Mouse (Mus musculus): ENCODE measurements around the gene Gm10073.
"Not testable (repeated sequence)": the region's sequence is repeated elsewhere in the genome, so short reads cannot be mapped to it uniquely, and the experiment has no call there.

Gene Gm10073

DNA sequence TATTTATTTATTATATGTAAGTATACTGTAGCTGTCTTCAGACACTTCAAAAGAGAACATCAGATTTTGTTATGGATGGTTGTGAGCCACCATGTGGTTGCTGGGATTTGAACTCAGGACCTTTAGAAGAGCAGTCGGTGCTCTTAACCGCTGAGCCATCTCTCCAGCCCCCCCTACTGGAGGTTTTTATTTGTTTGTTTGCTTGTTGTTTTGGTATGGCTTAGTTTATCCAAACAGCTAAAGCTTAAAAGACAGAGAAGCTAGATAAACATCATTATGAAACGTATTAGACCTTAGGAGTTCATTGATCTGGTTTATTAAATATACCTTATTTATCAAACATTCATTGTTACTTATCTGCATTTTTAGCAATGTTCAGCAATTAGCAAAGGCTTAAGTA, 22.4 kb upstream of the Gm10073 start:
- not testable (repeated sequence) for DNase-seq

GRCm38 (mm10) chr8:106592458-106592857, 19.2 kb upstream of the Gm10073 start:
- DNase-seq, result no peak

DNA sequence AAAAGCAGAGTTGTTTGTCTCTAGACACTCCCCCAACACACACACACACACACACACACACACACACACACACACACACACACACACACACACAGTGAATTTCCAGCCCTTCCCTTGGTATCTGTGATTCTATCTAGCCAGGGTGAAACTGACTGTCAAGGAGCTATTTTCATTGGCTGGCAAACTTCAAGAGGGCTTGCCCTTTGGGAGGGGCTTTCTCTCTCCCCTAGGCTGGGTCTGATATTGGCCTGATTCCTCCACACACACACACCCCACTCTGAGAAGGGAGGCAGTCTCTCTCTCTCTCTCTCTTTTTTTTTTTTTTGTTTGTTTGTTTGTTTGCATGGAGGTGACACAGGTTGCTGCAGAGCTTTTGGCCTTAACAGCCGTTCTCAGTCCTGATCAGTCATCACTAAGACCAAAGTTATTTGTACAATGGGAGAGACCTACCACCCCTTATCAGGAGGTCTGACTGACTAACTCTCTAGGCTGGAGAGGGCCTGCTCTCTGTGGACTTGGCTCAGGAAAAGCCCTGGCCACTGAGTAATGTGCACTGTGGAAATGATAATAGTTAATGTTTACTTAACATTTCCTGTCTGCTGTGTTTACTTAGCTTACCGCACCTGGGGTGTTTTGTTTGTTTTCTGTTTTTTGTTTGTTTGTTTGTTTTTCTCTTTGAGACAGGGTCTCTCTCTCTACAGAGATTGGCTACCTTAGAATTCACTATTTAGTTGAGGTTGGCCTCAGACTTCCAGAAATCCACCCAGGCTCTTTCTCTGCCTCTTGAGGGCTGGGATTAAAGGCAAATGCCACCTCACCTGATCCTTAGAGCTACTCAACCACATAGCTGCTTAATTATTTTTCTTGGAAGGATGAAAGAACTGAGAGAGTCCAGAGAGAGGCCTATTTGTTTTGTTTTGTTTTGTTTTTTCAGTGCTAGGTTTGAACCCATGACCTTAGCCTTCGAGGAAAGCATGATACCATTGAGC, 15.5 kb upstream of the Gm10073 start:
- DNase-seq, result no peak

GRCm38 (mm10) chr8:106586896-106587295, 13.6 kb upstream of the Gm10073 start:
- no peak for DNase-seq

- no peak for DNase-seq
Observed at GRCm38 (mm10) chr8:106585671-106586037, 12.4 kb upstream of the Gm10073 start.

- no peak for DNase-seq
Observed at GRCm38 (mm10) chr8:106584942-106585670, 11.8 kb upstream of the Gm10073 start.

DNA sequence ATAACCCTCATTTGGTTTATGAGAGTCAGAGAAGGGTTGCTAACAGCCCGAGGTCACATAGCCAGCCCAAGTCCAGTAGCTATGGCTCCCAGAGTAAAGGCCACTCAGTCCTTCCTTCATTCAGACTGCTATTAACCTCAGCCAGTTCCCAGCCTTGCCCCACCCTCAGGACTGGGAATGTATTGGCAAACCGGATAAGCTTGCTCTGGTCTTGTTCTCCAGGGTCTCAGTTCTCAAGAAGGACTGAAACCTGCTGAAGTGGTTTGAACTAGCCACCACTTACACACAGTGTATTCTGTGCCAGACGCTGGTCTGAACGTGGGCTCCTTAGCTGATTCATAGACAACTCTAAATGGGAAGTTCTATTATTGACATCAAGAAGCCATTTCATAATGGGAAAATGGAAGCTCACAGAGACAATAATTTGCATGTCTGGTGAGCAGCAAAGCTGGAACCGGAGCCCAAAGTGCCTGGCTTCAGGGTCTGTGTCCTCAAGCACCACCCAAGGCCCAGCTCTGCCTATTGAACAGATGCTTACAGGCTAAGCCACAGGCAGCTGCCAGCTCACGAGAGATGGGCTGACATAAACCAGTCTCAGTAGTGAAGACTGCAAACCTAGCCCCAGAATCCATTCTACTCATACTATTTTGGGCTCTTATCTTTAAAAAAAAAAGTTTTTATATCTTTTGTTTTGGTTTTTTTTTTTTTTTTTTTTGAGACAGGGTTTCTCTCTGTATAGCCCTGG, 8.3 kb upstream of the Gm10073 start:
- no peak for DNase-seq

GRCm38 (mm10) chr8:106579510-106579909, 6.2 kb upstream of the Gm10073 start:
- DNase-seq, result no peak

DNA sequence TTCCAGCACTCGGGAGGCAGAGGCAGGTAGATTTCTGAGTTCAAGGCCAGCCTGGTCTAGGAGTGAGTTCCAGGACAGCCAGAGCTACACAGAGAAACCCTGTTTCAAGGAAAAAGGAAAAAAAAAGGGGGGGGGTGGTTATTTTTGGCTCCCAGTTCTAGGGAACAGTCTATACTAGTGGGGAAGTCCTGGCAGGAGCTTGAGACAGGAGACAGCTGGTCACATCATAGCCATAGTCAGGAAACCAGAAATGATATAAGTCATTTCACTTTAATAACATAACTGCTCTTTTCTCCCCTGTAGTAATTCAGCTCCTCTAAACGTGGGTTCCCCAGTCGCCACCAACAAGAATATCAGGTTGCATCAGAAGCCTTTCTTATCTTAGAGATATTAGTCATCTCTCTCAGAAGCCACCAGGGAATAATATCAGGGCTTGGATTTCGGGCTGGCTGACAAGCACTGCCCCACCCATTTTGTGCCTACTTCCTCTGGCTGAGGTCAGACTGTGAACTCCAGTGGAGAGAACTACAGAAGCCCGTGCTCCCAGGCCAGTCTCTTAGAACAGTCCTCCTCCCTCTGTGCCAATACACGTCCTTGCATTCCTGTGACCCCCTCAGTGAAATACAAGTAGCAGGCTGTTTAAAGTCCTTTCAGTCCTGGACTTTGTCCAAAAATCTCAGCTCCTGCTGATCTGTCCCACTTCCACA, 3.7 kb upstream of the Gm10073 start:
- DNase-seq, result peak; percentile 18

- no peak for DNase-seq
Observed at GRCm38 (mm10) chr8:106574283-106574682, 1.0 kb upstream of the Gm10073 start.

DNA sequence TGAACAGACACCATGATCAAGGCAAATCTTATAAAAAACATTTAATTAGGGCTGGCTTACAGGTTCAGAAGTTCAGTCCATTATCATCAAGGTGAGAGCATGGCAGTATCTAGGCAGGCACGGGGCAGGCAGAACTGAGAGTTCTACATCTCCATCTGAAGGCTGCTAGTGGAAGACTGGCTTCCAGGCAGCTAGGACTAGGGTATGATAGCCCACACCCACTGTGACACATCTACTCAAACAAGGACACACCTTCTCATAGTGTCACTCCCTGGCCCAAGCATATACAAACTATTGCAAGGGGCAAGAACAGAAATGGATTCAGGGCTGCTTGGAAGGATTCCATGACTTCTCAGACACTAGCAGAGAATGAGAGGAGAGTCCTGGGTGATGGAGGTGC, 1.1 kb downstream of the Gm10073 start:
- DNase-seq, result not testable (repeated sequence)

DNA sequence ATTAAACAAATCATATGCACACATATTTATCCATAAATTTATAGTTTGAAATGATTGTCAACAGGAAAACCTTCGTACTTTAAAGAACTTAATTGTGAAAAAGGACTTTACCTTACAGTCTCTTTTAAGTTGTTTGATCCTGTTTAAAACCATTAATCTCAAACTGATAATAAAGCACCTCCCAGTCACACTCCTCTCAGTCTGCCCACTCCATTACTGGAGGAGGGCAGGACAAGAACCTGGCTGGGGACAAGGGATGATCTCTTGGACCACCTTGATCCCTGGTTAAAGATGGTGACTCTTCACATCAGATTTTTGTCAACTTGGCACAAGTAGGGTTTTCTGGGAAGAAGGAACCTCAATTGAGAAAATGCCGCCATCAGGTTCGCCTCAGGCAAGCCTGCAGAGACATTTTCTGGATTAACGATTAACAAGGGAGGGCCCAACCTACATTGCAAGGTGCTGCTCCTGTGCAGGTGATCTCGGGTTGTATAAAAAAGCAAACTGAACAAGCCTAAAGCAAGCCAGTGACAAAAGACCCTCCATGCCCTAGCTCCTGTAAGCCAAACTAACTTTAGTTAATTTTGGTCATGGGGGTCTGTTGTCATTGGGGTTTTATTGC, 1.6 kb downstream of the Gm10073 start:
- no peak for DNase-seq

DNA sequence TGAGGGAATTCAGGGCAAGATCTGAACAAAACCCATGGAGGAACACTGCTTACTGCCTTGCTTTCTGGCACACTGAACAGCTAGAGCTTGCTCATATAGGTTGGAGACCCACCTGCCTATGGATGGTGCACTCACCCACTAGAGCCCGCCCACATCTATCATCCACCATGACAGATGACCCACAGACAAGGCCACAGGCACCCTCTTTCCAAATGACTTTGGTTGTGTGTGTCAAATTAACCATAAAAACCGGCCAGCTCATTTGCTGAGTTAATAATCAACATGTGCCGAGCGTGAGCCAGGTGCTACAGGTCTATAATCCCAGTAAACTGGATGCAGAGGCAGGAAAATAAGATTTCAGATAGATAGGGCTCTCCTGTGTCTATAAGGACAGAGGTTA, 2.9 kb downstream of the Gm10073 start:
- no peak for DNase-seq

- no peak for DNase-seq
Observed at GRCm38 (mm10) chr8:106569006-106569405, 4.3 kb downstream of the Gm10073 start.

GRCm38 (mm10) chr8:106563691-106564182, 9.5 kb downstream of the Gm10073 start:
- DNase-seq, result no peak

- DNase-seq, result peak; percentile 84
Observed at GRCm38 (mm10) chr8:106561097-106561865, 12.0 kb downstream of the Gm10073 start.

DNA sequence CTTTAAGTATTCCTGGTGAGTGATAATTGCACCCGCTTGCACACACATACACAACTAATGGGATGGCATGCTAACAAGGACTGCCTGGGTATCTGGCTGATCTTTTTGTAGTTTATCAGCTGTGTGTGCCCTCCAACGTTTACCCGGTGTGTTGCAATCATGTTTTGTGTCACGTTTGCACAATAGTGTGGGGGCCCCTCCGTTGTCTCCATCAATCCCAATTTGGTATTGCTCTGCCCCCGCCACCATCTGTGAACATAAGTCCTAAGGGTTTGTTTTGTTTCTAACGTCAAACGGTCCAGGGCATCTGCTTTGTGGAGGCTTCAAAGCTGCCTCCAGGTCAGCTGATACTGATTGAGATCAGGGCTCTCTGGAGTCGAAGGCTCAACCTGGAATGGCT, 13.4 kb downstream of the Gm10073 start:
- DNase-seq, result no peak

DNA sequence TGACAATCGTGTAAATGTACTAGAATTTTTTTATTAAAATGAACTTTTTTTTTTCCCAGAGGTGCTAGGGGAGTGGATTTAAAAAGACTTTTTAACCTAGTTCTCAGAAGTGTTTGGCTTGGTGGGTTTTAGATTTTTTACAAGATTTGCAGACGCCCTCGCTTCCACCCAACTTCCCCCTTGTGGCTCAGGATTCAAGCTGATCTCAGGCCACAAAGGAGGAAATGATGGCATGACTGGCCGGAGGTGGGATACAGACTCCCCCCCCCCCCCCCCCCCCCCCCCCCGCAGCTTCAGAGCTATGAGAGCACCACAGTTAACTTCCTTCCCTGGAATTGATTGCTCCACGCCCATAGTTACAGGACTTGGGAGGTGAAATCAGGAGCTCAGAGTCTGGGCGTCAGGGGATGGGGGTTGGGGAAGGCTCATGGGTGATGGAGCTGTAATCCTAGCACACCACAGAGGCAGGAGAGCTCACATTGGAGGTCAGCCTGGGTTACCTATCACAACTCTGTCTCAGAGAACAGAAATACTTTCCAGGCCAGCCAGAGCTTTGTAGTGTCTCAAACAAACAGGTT, 17.1 kb downstream of the Gm10073 start:
- DNase-seq, result no peak

GRCm38 (mm10) chr8:106554011-106554410, 19.2 kb downstream of the Gm10073 start:
- no peak for DNase-seq

DNA sequence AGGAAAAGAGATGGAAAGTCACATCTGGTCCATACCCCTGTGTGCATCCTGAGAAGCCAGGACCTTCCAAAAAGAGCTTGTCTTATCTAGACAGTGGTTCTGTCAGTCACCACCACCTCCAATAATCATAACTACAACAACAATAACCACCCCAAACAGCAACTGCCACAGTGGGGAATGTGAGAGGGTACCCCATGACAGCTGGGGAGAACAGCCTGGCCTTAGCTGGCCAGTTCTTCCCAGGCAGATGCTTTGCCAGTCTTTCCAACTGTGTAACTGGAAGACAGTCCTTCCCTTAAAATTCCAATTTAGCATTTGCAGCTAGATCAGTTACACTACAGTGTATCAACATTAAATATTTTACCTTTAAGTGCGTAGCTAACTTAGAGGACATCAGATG, 22.4 kb downstream of the Gm10073 start:
- DNase-seq, result no peak

Measured in lung, postnatal 14 days (tissue).